Mouse (Mus musculus) cerebellum, postnatal 4 days (tissue): ENCODE measurements around the gene Ghrh.
"Not testable (repeated sequence)": the region's sequence is repeated elsewhere in the genome, so short reads cannot be mapped to it uniquely, and the experiment has no call there.

Experiments
- DNase-seq, 2 experiments: peaks; one replicate each; pipeline ENCODE4 v3.0.0; 2022; ENCODE audit warnings: low spot score in 2 of 2, mixed read lengths in 1 of 2

Ghrh gene

DNA sequence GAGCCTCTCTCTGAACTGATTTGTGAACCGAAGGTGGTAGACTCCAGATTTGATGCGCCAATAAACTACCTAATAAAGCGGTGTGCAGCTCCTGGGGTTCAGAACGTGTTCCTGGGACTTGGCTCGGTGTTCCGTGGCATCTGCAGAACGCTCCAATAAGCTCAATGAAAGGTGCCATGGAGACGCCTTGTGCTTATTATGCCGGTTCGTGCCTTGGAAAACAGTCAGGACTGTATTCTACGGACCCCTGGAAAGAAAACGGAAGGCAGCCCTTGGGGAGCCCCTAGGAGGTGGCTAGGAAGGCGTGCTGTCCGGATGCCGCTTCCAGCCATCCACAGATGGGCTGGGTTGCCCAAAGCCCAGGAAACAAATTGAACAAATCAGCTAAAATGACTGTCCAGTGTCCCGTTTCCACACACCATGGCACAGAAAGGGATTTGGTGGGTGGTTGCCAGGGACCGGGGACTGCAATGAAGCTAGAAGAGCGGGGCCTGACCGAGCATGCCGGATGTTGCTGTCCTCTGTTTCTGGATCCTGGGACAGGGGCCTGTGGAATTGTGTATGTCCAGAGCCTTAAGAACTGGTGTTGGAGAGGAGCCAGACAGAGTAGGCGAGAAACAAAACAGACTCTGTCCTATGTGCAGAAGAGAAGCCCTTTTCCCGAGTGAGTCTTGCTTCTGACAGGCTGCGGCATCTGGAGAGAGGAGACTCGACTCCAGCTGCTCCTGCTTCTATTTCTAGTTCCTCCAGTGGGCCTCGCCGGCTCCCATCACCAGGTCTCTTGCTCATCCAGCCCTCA, at the start of gene Ghrh:
Ghrh (minus strand) TSS at position 146 of the 799 bp plus-strand sequence.
- peak in 1 of 2 experiments; percentile 63 for DNase-seq

DNA sequence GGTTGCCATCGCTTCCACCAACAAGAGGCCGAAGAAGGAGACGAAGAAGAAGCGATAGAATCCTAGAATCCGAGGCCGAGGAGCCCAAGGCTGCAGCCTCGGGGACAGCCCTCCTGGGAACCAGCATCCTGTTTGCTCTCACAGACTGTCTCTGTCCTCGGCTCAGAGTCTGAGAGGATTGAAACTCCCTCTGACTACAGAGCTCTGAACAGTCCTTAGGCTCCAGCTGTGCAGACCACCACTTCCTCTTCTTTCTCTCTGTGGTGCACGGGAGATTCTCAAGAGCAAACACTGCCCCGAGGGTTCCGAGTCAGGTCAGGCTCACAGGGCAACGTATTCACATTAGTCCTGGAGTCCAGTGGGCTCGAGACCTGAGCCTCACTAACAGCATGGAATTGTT, 48.7 kb upstream of the Ghrh start:
- DNase-seq: no peak

DNA sequence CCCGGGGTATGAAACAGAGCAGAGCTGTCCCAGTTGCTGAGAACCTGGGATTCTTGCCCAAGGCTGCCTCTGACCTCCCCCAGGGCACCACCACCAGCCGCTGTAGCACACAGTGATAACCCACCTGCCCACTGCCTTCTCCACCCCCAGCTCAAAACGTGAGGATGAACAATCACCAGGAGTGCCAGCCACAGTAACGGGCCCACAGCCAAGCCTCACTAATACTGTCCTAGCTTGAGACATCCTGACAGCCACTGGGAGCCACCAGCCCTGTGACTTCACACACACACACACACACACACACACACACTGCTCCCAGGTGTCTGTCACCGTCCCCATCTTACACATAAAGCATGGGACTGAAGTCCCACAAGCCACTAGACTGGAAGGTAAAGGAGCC, 48.1 kb upstream of the Ghrh start:
- no peak for DNase-seq

DNA sequence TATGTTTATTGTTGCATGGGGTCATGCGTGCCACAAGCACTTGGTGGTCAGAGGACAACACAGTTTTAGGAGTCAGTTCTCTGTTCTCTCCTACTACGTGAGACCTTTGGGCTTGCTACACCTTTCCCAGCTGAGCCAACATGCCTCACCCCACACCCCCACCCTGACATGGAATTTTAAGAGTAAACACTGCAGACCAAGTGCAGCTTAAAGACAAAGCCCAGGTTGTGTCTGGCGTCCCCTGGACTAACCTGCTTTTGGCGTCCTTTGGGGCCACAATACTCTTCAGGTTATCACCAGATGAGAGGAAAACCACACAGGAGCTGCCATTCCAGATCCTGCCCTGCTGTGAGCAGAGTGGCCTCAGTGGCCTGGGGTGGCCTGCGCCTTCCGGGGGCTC, 47.6 kb upstream of the Ghrh start:
- DNase-seq: no peak

DNA sequence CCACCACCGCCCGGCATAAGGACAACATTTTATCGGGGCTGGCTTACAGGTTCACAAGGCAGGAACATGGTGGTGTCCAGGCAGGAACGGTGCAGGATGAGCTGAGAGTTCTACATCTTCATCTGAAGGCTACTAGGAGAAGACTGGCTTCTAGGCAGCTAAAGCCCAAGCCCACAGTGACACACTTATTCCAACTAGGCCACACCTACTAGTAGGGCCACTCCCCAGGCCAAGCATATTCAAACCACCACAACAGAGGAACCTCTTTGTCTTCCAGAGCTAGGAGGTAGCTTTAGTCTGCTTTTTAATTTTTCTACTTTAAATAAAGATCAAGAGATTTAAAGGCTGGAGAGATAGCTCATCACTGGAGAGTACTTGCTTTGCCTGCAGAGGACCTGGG, 46.2 kb upstream of the Ghrh start:
- no peak for DNase-seq

DNA sequence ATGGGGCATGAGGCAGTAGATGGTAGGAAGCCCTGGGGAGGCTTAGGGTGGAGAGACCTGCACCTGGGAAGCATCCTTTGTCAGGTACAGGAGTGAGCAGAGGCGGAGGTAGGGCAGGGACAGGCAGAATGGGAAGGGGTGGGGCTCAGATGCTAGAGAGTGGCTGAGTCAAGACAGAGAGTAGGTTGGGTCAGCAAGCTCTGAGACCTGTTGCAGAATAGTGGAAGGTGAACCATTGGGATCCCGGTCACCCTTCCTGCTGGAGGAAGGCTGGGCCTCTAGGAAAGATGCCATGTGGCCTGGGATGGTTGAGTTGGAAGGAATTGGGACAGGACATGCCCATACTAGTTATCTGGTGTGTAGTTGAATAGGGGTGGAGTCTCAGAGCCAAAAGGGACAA, 45.0 kb upstream of the Ghrh start:
- no peak for DNase-seq

DNA sequence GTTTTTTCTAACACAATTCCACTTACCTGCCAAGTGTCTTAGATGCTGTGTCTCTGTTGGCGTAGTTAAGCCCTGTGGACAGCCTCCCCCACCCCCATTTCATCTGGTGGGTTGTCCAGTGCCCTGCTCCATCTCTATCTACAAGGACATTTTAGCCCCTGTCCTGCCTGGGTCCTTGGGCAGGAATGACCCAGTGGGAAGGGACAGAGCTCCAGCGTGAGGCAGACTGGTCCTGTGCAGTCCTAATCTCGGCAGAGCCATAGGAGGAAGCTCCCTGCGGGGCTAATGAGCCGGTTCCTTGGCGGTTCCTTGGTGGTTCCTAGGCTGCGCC, 42.2 kb upstream of the Ghrh start:
- no peak for DNase-seq

DNA sequence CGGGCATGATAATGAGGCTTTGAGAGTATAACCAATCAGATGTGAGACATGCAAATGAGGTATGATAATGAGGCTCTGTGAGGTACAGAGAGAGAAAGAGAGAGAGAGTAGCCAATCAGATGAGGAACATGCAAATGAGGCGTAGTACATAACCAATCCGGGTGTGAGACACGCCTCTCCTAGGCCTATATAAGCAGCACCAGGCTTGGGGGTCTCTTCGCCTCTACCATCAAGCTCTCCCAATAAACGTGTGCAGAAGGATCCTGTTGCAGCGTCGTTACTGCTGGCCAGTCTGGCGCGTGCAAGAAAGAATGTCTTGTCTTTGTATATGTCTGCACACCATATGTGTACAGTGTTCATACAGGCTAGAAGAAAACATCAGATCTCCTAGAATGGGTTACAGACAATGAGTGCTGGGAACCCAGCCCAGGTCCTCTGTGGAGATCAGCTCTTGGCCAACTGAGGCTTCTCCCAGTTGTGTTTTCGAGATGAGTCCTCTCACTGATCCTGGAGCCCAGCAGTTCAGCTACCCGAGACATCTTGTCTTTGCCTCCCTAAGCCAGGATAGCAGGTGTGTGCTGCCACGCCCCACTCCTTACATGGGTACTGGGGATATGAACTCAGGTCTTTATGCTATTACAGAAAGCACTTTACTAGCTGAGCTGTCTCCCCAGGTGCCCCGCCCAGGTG, 41.7 kb upstream of the Ghrh start:
- not testable (repeated sequence) for DNase-seq

DNA sequence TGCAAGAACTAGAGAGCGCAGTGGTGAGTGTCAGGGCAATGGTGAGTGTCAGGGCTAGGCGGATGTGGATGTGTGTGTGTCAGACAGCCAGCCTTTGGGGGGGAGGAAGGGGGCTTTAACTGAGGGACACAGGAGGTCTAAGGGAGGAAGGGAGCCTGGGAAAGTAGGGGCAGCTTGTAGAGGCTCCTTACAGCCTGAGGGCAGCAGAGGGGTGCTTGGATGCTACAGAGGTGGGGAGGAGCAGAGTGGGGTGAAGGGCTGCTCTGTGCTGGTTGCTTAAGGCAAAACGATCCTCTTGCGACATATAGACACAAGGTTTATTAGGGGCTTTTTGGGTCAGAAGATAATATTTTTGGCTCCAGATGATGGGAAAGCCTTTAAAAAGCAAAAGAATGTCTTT, 37.5 kb upstream of the Ghrh start:
- no peak for DNase-seq

DNA sequence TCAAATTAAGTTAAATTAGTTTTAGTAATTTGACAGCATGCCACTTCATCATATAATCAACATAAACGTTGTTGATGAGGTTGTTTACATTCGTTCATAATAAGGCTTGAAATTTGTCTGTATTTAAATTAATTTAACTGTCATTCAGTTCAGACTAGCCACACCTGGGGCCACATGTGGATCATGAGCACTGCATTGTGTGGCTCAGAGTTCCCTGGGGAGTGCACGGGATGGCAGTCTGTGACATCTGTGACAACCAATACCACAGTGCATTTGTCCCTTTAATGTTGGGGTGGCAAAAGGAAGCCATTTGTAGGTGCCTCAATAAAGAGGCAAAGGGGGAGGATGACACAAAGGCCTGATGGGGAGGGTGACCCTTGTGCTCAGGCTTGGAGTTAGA, 29.7 kb upstream of the Ghrh start:
- no peak for DNase-seq

DNA sequence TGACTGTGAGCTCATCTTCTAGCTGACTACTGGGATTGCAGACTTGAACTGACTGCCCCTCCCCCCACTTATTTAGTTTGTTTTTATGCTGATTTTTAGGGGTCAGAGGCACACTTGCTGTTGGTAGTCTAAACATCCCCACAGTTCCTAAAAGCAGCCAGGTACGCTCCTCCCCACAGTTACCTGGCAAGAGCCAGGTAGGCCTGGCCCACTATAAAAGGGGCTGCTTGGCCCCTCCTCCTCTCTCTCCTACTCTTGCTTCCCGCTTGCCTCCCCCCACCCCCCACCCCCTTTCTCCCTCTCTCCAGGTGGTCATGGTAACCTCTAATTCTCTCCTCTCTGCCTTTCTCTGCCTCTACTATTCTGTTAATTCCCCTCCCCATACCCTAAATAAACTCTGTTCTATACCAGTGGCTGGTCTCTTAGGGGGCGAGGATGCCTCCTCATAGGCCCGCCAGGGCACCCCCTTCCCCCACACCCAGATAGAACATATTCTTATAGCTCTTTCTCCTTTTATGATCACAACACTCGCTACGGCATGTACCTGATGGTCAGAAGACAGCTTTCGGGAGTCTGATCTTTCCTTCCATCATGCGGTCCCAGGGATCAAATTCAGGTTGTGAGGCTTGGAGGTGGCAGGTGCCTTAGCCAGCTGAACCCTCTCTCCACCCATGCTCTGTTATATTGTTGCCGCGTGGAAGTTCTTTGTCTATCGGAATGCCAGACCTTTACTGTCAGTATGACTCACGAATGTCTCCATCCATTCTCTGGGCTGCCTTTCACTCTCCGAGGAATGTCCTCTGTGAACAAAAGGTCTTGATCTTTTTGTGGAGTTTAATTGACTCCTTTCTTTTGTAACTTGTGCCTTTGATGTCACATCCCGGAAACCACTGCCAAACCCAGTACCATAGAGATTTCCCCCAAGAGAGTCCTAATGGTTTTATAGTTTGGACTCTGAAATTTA, 28.8 kb upstream of the Ghrh start:
- no peak for DNase-seq

DNA sequence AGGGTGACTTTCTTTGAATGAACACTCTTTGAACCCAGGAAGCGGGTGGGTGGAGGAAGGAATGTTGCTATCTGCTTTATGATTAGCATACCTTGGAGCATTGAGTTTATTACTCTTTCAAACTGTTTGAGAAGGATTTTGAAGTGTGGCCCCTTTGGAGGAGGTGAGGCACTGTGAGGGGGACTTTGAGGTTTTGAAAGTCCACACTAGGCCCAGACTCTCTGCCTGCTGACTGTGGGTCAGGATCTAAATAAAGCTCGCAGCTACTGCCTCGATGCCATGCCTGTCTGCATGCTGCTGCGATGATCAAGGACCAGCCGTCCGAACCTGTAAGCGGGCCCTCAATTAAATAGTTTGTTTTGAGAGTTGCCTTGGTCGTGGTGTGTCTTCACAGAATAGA, 27.7 kb upstream of the Ghrh start:
- no peak for DNase-seq

DNA sequence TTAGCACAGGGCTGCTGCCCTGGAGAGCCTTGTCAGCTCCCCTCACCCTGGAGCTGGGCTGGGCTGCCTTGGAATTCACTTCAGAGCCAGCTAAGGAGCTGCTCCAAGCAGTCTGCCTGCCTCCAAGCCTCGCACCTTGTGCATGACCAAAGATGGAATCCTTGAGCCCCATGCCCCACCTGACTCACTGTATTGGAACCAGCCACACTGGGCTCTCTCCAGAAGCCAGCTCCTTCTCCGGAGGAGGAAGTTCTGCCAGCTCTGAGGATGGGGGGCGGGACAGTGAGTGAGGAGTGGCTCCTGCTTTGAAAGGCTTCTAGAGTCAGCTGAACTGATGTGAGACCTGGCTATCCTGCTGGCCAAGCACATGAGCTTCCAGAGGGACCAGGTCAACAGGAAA, 26.4 kb upstream of the Ghrh start:
- no peak for DNase-seq

DNA sequence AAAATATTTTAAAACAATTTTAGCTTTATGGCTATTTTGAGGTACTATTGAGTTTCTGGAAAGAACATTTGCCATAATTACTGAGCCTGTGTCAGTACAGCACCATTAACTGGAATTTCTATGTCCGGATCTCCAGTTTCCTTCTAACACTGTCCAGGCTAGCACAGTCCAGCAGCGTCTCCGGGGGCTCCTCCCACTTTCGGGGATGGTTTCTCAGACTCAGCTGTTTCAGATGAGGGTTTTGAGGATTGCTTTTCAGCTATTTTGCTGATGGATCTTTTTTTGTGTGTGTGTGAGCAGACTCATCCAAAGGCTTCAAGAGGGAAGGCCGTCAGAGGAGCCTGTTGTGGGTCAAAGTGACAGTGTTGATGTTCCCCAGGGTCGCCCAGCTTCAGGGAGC, 24.4 kb upstream of the Ghrh start:
- DNase-seq: no peak

DNA sequence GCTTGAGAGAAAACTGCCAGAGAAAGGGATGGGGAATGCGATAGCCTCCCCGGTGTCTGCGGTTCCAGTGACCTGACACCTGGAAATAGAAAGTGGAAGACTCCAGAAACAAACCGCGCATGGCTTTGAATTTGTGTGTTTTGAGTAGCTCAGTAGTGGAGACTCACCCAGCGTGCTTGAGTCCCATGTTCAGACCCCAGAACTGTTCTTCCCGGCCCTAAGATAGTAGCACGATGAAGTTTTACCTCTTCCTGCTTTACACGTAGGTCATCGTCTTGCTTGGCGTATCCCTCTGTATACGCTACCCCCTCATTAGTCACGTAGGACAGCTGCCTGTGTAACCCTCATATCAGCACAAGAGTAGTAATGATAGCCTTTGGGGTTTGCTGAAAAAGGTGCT, 20.7 kb upstream of the Ghrh start:
- no peak for DNase-seq

DNA sequence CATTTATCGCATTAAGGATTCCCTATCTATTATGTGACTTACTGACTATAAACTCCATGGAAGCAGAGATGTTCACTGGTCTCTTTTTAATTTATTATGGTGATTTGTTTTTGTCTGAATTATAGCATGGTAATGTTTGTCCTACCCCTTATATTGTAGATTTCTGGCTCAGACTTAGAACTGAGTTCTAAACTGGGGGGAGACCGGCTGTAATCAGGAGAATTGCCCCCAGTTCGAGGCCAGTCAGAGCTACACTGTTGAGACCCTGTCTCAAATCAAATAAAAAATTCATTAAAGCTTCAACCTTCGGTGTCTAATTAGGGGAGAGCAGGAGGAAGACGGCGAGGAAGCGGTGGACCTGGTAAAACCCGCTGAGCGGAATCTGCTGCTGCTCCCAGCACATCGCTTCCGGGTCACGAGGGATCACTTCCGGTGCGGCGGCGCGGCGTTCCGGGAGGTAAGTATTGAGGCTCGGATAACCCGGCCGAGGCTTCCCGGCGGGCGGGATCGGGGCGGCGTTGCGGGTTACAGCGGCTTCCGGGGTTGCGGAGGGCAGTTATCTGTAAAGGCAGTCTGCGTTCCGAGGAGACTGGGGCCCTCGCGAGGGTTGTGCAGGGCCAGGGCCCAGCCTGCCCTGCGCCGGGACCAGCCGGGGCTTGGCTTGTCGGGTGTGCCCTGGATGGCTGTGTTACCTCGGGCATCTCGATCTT, 20.0 kb upstream of the Ghrh start, which contains the start of gene Manbal:
Manbal (plus strand) TSS at position 411 of the 710 bp plus-strand sequence.
- DNase-seq: peak; percentile 97 to 98

DNA sequence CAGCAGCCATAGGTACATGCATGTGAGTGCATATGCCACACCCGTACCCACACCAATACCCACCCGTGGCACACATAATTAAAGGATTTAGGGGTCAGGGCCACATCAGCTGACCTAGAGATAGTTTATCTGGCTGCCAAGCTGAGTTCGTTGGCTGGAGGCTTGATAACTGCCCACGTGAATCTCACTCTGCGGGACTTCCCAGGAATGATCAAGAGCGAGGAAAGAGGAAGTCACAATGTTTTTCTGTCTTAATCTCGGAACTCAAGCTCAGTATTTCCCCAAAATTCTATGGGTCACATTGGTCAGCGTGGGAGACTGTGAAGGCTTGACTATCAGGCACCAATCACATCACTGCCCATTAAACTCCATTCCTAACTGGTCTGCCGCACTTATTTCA, 19.5 kb upstream of the Ghrh start:
- no peak for DNase-seq

DNA sequence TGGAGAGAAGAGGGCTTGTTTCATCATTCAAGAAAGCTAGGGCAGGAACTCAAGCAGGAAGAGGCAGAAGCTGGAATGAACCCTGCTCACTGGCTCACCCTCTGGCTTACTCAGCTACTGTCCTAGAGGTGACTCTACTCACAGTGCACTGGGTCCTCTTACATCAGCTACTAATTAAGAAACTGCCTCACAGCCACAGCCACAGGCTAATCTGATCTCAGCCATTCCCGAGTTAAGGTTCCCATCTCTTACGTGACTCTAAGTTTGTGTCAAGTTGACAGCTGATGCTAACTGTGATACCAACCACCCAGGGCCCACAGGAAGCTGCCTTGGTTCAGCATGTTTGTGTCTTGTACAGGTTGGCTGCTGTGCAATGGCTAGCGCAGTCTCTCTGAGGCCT, 15.7 kb upstream of the Ghrh start:
- DNase-seq: no peak

DNA sequence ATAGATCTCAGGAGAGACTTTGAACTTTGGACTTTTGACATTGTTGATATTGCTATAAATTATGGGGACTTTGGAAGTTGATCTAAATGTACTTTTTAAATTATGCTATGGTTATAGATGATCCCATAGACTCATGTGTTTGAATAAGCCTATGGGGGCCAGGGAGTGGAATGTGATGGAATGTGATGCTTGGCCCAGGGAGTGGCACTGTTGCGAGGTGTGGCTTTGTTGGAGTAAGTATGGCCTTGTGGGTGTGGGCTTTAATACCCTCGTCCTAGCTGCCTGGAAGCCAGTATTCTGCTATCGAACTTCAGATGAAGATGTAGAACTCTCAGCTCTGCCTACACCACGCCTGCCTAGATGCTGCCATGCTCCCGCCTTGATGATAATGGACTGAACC, 12.7 kb upstream of the Ghrh start:
- no peak for DNase-seq

DNA sequence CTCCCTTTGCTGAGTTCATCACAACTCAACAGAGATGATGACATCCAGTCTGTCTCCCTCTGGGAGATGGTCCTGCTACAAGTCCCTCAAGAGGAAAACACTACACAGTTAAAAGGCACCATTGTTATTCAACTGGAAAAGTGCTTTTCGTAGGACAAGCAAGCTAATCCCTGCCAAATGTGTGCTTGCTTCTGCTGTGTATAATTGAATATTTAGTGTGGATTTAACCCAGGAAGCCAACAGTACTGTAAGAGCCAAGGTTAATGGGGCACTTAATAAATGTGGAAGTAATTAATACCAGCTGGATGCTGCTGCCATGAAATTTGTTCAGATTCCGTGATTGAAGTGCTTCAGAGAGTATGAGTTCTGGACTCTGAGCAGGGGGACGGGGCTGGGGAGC, 6.8 kb upstream of the Ghrh start:
- DNase-seq: no peak

DNA sequence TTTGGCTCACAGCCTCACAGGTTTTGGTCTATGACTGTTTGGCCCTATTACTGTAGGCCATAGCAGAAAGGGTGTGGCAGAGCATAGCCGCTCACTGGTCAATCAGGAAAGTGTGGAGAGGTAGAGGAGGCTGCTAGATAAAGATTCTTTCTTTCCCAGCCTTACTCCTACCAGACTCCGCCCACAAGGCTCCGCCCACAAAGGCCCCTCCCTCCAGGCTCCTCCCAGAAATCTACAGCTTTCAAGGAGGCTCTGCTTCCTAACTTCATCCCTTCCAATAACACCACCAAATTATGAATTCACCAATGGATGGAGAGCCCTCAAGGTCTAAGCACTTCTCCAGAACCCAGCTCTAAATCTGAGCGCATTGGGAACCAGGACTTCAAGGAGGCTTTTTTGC, 5.9 kb upstream of the Ghrh start:
- no peak for DNase-seq
